Mouse (Mus musculus): Measurements from ENCODE around the gene Atp6v1b1. TPM values are rescaled to one million over a fixed set of nuclear protein-coding genes. Genes with fewer than 3 reads are reported as not detected.
A peak's percentile ranks its signal among the peaks of the same experiment; 100 is the strongest.

Atp6v1b1 gene
- polyA plus RNA-seq, 1 experiment from 2014 or later = 14.2 TPM

GRCm38 (mm10) chr6:83768485-83768884 lies 25.7 kb downstream of the Atp6v1b1 start:
- TF ChIP-seq CTCF (IDR thresholded peaks at IDR 0.05; ENCODE audit: low read depth) = no peak
- Histone ChIP-seq H3K4me2 (ENCODE audit: low read length) (no peak overlapping the region), H3K36me3 (ENCODE audit: insufficient read depth, low read length) (peaks cover 32% of the 10 kb centered on the region), H3K4me1 (replicated peaks; ENCODE audit: insufficient read depth, low read length) (no peaks in the 10 kb centered on the region), H3K4me3 (replicated peaks; ENCODE audit: low read depth, low read length) (no peak overlapping the region), H3K9me3 (replicated peaks; ENCODE audit: low read length) (no peaks in the 10 kb centered on the region), H3K27me3 (ENCODE audit: insufficient read depth, low read length) (no peaks in the 10 kb centered on the region), H3K9ac (ENCODE audit: low read depth, low read length) (no peak overlapping the region), H3K27ac (no peak overlapping the region)
- ATAC-seq (replicated peaks; ENCODE audit: low FRiP score, low read depth) (no peak), DNase-seq (ENCODE audit: low spot score) (no peak)
- 50% methylated on average over 5 of the region's 5 CpGs for WGBS

DNA sequence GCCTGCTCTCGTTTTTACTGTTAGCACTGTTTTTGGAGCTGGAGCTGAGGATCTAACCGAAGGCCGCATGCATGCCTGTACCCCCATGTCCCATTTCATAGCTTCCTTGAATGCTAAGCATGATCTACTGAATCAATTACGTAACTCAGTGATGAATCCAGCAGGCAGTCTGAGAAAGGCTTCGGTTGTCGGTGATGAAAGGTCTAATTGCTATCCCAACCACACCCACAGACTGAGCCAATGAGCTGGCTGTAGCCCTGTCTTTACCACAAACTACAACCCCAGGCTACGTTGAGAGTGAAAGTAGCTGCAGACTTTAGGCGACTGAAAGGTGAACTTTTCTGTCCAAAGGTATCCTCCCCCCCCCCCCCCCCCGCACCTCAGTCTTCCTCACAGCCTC lies 31.3 kb downstream of the Atp6v1b1 start:
- no peak for TF ChIP-seq CTCF (IDR thresholded peaks at IDR 0.05; ENCODE audit: low read depth)
- H3K4me3 ChIP-seq (replicated peaks; ENCODE audit: low read depth, low read length) = peak overlapping the region; percentile 74; the same call in 1 of the 2 replicates
- H3K36me3 ChIP-seq (ENCODE audit: insufficient read depth, low read length) = peaks cover 20% of the 10 kb centered on the region
- H3K27ac ChIP-seq = no peak overlapping the region
- no peaks in the 10 kb centered on the region for H3K27me3 ChIP-seq (ENCODE audit: insufficient read depth, low read length)
- ATAC-seq (replicated peaks; ENCODE audit: low FRiP score, low read depth) (no peak), DNase-seq (ENCODE audit: low spot score) (no peak)
- WGBS = 52% methylated on average over 9 of the region's 9 CpGs
- peaks cover 3% of the 10 kb centered on the region; the same call in 1 of the 2 replicates for H3K4me1 ChIP-seq (replicated peaks; ENCODE audit: insufficient read depth, low read length)
- H3K9me3 ChIP-seq (replicated peaks; ENCODE audit: low read length) = no peaks in the 10 kb centered on the region
- no peak overlapping the region for H3K9ac ChIP-seq (ENCODE audit: low read depth, low read length)
- peak overlapping the region; percentile 63 for H3K4me2 ChIP-seq (ENCODE audit: low read length)

DNA sequence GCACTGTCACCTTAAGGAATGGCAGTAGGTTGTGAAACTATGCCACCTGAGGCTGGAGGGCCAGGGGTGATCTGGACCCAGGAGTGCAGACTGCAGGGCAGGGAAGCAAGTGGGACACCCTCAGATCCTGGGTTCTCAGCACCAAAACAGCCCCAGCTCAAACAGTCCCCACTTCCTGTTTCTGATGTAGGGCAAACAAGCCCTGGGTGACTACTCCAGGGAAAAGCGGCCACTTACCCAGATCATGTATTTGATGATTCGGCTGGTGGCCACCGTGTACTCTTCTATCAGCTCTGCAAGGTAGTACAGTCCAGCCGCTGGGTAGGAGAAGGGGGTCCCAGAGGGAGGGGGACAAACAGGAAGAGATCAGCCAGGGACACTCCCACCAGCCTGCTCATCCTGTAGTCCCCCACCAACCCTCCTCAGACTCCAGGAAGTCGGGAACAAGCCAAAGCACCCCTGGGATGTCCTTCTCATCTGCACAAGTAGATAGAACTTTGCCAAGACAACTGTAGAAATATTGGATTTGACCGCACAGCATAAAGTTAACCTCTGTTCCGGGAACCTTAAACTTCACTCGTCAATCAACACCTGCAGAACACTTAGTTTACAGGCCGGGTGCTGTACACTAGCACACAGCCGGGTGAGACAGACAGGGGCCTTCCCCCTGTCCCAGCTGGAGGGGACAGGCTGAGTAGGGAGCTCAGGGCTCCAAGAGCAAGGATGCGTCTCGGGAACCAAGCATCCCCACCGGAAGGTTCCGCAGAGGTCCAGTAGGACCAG lies 32.2 kb downstream of the Atp6v1b1 start:
- ATAC-seq (replicated peaks; ENCODE audit: low FRiP score, low read depth) = peak; percentile 25; the same call in 1 of the 2 replicates
- Histone ChIP-seq H3K27me3 (ENCODE audit: insufficient read depth, low read length) (no peaks in the 10 kb centered on the region), H3K4me3 (replicated peaks; ENCODE audit: low read depth, low read length) (peak overlapping the region; percentile 74), H3K27ac (peak overlapping the region; percentile 86), H3K9ac (ENCODE audit: low read depth, low read length) (peak overlapping the region; percentile 88), H3K9me3 (replicated peaks; ENCODE audit: low read length) (no peaks in the 10 kb centered on the region), H3K4me1 (replicated peaks; ENCODE audit: insufficient read depth, low read length) (peaks cover 3% of the 10 kb centered on the region; the same call in 1 of the 2 replicates), H3K36me3 (ENCODE audit: insufficient read depth, low read length) (peaks cover 13% of the 10 kb centered on the region), H3K4me2 (ENCODE audit: low read length) (peak overlapping the region; percentile 63)
- WGBS = under 1% methylated on average over 14 of the region's 14 CpGs
- peak; percentile 54 for DNase-seq (ENCODE audit: low spot score)
- no peak for TF ChIP-seq CTCF (IDR thresholded peaks at IDR 0.05; ENCODE audit: low read depth)

DNA sequence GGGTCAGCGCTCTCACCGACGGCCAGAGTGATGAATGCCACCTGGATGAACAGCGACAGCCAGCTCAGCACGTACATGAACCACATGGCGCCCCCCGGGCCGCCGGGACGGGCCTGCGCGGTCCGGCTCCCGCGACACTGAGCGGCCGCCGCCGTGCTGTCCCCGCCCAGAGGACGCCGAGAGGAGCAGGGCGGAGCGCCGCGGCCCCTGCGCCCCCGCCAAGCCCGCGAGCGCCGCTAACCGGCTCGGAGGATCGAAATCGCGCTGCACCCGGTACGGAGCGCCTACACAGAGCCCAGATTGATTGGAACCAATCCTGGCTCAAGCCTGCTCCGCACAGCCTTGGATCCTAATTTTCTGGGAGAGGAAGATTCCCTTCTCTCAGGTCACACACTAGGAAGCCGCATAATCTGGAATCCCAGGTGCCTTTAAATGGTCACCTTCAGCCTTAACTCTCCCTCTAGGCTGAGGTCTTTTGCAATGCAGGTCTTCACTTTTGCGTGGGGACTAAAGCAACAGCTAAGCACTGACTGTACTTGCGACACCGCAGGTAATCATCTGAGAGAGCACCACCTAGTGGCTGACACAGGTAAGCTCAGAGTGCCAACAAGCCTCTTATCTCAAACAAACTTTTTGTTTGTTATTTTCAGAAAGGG lies 33.0 kb downstream of the Atp6v1b1 start, which contains the start of gene Tex261:
Gene Tex261 (minus strand): TSS at position 176 of the 656 bp plus-strand sequence.
- H3K9ac ChIP-seq (ENCODE audit: low read depth, low read length) = peak within 1 kb of the TSS; percentile 88
- H3K4me3 ChIP-seq (replicated peaks; ENCODE audit: low read depth, low read length) = peak within 1 kb of the TSS; percentile 74
- no peaks in the 10 kb centered on the region for H3K27me3 ChIP-seq (ENCODE audit: insufficient read depth, low read length)
- peak within 1 kb of the TSS; percentile 63 for H3K4me2 ChIP-seq (ENCODE audit: low read length)
- peaks cover 3% of the 10 kb centered on the region; the same call in 1 of the 2 replicates for H3K4me1 ChIP-seq (replicated peaks; ENCODE audit: insufficient read depth, low read length)
- H3K27ac ChIP-seq = peak within 1 kb of the TSS; percentile 86
- H3K9me3 ChIP-seq (replicated peaks; ENCODE audit: low read length) = no peaks in the 10 kb centered on the region
- peak; percentile 76 for TF ChIP-seq CTCF (IDR thresholded peaks at IDR 0.05; ENCODE audit: low read depth)
- peak; percentile 93 for DNase-seq (ENCODE audit: low spot score)
- WGBS = under 1% methylated on average over 45 of the region's 45 CpGs
- H3K36me3 ChIP-seq (ENCODE audit: insufficient read depth, low read length) = peaks cover 6% of the 10 kb centered on the region
- peak; percentile 94 for ATAC-seq (replicated peaks; ENCODE audit: low FRiP score, low read depth)

DNA sequence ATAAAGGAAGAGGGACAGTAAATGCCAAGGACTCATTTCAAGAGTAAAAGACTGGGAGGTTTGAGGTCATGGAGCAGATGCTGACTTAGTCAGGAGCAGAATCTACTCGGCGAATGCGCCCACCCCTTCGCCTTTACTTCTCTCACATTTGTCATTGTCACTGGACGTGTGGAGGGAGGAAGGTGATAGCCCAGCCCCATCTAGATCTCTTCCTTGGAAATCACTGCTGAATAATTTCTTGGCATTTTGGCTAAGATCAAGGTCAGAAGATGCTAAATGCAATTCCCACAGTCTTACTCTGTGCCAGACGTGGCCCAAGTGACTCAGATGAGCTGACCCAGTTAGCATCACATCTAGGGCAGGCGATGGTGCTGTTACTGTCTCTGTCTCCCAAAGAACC lies 35.5 kb downstream of the Atp6v1b1 start:
- Histone ChIP-seq H3K9me3 (replicated peaks; ENCODE audit: low read length) (no peaks in the 10 kb centered on the region), H3K27me3 (ENCODE audit: insufficient read depth, low read length) (no peaks in the 10 kb centered on the region), H3K36me3 (ENCODE audit: insufficient read depth, low read length) (no peaks in the 10 kb centered on the region), H3K27ac (no peak overlapping the region), H3K9ac (ENCODE audit: low read depth, low read length) (no peak overlapping the region), H3K4me3 (replicated peaks; ENCODE audit: low read depth, low read length) (no peak overlapping the region), H3K4me2 (ENCODE audit: low read length) (no peak overlapping the region), H3K4me1 (replicated peaks; ENCODE audit: insufficient read depth, low read length) (peaks cover 3% of the 10 kb centered on the region; the same call in 1 of the 2 replicates)
- WGBS = 78% methylated on average over 7 of the region's 7 CpGs
- ATAC-seq (replicated peaks; ENCODE audit: low FRiP score, low read depth) (no peak), DNase-seq (ENCODE audit: low spot score) (no peak)
- no peak for TF ChIP-seq CTCF (IDR thresholded peaks at IDR 0.05; ENCODE audit: low read depth)

GRCm38 (mm10) chr6:83779026-83779425 lies 36.2 kb downstream of the Atp6v1b1 start:
- H3K36me3 ChIP-seq (ENCODE audit: insufficient read depth, low read length) = no peaks in the 10 kb centered on the region
- DNase-seq (ENCODE audit: low spot score) (peak; percentile 78), ATAC-seq (replicated peaks; ENCODE audit: low FRiP score, low read depth) (no peak)
- 8% methylated on average over 5 of the region's 5 CpGs for WGBS
- peaks cover 2% of the 10 kb centered on the region; the same call in 1 of the 2 replicates for H3K4me1 ChIP-seq (replicated peaks; ENCODE audit: insufficient read depth, low read length)
- H3K4me2 ChIP-seq (ENCODE audit: low read length) = no peak overlapping the region
- no peaks in the 10 kb centered on the region for H3K9me3 ChIP-seq (replicated peaks; ENCODE audit: low read length)
- H3K27me3 ChIP-seq (ENCODE audit: insufficient read depth, low read length) = no peaks in the 10 kb centered on the region
- TF ChIP-seq CTCF (IDR thresholded peaks at IDR 0.05; ENCODE audit: low read depth) = peak; percentile 87
- no peak overlapping the region for H3K27ac ChIP-seq
- H3K9ac ChIP-seq (ENCODE audit: low read depth, low read length) = no peak overlapping the region
- H3K4me3 ChIP-seq (replicated peaks; ENCODE audit: low read depth, low read length) = no peak overlapping the region
